Mouse (Mus musculus): ENCODE results near the gene Gm3739. TPM values are rescaled to one million over a fixed set of nuclear protein-coding genes. Genes with fewer than 3 reads are reported as not detected.

The Gm3739 gene
- 0.27 to 0.35 TPM in 2 of 4 replicates, not detected in the others for total RNA-seq (2023; ENCODE audit: inconsistent age)

DNA sequence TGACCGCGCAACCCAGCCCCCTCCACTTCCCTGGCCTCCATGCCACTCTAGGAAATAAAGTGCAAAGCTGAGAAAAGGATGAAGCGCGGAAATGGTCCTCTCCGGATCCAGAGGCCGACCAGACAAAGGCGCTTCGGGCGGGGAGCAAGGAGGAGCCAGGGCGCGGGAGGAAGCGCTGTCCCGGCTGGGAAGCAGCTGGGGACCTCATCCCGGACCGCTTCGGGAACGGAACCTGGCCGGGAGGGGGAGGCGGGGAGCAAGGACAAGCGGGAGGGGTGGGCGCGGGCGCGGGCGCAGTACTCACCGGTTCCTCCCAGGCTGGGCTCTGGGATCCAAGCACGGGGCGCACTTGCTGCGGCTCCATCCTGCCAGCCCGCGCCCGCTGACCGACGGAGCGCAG, at the start of gene Gm3739:
Gene Gm3739, minus strand, starts transcription at position 389 of the 400 bp plus-strand sequence.

DNA sequence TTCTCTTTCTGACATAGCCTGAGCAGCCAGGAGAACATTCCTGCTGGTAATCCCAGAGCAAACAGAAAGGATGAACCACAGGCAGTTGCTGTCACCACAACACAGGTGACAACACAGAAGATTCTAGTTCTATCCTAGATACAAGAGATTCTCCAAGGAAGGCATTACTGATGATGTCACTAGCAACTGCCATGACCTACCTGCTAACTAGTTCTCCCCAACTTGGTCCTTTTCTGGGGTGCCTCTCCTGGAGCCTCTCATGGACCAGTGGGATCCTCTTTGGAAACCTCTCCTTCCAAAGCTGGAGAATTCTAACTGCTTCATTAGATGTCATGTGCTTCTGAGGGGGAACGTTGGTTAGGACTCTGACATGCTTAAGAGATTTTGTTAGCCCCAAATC, 17.4 kb upstream of the Gm3739 start, which contains the start of gene Gm5797:
Gene Gm5797, minus strand, starts transcription at position 101 of the 400 bp plus-strand sequence.

DNA sequence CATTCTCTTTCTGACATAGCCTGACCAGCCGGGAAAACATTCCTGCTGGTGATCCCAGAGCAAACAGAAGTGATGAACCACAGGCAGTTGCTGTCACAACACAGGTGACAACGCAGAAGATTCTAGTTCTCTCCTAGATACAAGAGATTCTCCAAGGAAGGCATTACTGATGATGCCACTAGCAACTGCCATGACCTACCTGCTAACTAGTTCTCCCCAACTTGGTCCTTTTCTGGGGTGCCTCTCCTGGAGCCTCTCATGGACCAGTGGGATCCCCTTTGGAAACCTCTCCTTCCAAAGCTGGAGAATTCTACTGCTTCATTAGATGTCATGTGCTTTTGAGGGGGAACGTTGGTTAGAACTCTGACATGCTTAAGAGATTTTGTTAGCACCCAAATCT, 50.2 kb downstream of the Gm3739 start, which contains the start of gene Gm3727:
Gene Gm3727, minus strand, starts transcription at position 101 of the 400 bp plus-strand sequence.

Other genes starting within 250 kb of the Gm3739 start
- not detected in 4 replicates for gene Gm3696, start 214.4 kb downstream of the Gm3739 start, total RNA-seq (2023; ENCODE audit: inconsistent age)
- gene Gm6676, start 189.6 kb downstream of the Gm3739 start, total RNA-seq (2023; ENCODE audit: inconsistent age) = not detected in 4 replicates
- not detected in 4 replicates for gene Gm3512, start 140.5 kb downstream of the Gm3739 start, total RNA-seq (2023; ENCODE audit: inconsistent age)
- gene Gm16434, start 120.5 kb downstream of the Gm3739 start, total RNA-seq (2023; ENCODE audit: inconsistent age) = not detected in 4 replicates
- not detected in 4 replicates for gene Gm3727, start 50.3 kb downstream of the Gm3739 start, total RNA-seq (2023; ENCODE audit: inconsistent age)
- gene Gm5797, start 17.3 kb upstream of the Gm3739 start, total RNA-seq (2023; ENCODE audit: inconsistent age) = not detected in 4 replicates
- gene Gm8374, start 50.1 kb upstream of the Gm3739 start, total RNA-seq (2023; ENCODE audit: inconsistent age) = not detected in 4 replicates
- gene Gm3755, start 135.9 kb upstream of the Gm3739 start, total RNA-seq (2023; ENCODE audit: inconsistent age) = not detected in 4 replicates
- not detected in 4 replicates for gene Gm3752, start 168.7 kb upstream of the Gm3739 start, total RNA-seq (2023; ENCODE audit: inconsistent age)